Mouse (Mus musculus): ENCODE results near the gene Ghr. TPM values are rescaled to one million over a fixed set of nuclear protein-coding genes. Genes with fewer than 3 reads are reported as not detected.
A peak's percentile ranks its signal among the peaks of the same experiment; 100 is the strongest.

Gene Ghr
- polyA plus RNA-seq, 1 experiment from 2014 or later, result 29.1 TPM

- WGBS, result 69% methylated on average over 4 of the region's 4 CpGs
- H3K4me2 ChIP-seq (ENCODE audit: low read depth, low read length), result no peak overlapping the region
- ATAC-seq (replicated peaks; ENCODE audit: insufficient number of reproducible peaks, low FRiP score, low TSS enrichment, low read depth) (no peak), DNase-seq (ENCODE audit: low spot score) (no peak)
- no peaks in the 10 kb centered on the region for H3K9me3 ChIP-seq (replicated peaks; ENCODE audit: control insufficient read depth, low read length)
- no peak overlapping the region for H3K27ac ChIP-seq (replicated peaks; ENCODE audit: low read depth, low read length)
- no peaks in the 10 kb centered on the region for H3K36me3 ChIP-seq (replicated peaks; ENCODE audit: control insufficient read depth, insufficient read depth, low read depth, low read length)
- no peak overlapping the region for H3K4me3 ChIP-seq (ENCODE audit: low read depth, low read length)
- H3K9ac ChIP-seq (replicated peaks; ENCODE audit: low read length), result no peak overlapping the region
- H3K27me3 ChIP-seq (ENCODE audit: control insufficient read depth, insufficient read depth, low read length), result no peaks in the 10 kb centered on the region
- H3K4me1 ChIP-seq (ENCODE audit: control insufficient read depth, insufficient read depth, low read length), result no peaks in the 10 kb centered on the region
Measured at GRCm38 (mm10) chr15:3564570-3564969, 18.7 kb downstream of the Ghr start.

- Histone ChIP-seq H3K27ac (replicated peaks; ENCODE audit: low read depth, low read length) (no peak overlapping the region), H3K4me2 (ENCODE audit: low read depth, low read length) (no peak overlapping the region), H3K36me3 (replicated peaks; ENCODE audit: control insufficient read depth, insufficient read depth, low read depth, low read length) (no peaks in the 10 kb centered on the region), H3K9ac (replicated peaks; ENCODE audit: low read length) (no peak overlapping the region), H3K9me3 (replicated peaks; ENCODE audit: control insufficient read depth, low read length) (no peaks in the 10 kb centered on the region), H3K4me1 (ENCODE audit: control insufficient read depth, insufficient read depth, low read length) (no peaks in the 10 kb centered on the region), H3K4me3 (ENCODE audit: low read depth, low read length) (no peak overlapping the region), H3K27me3 (ENCODE audit: control insufficient read depth, insufficient read depth, low read length) (no peaks in the 10 kb centered on the region)
- DNase-seq (ENCODE audit: low spot score) (no peak), ATAC-seq (replicated peaks; ENCODE audit: insufficient number of reproducible peaks, low FRiP score, low TSS enrichment, low read depth) (no peak)
- 63% methylated on average over 7 of the region's 7 CpGs for WGBS
Measured at GRCm38 (mm10) chr15:3563929-3564516, 19.3 kb downstream of the Ghr start.

- no peak for ATAC-seq (replicated peaks; ENCODE audit: insufficient number of reproducible peaks, low FRiP score, low TSS enrichment, low read depth)
- H3K27ac ChIP-seq (replicated peaks; ENCODE audit: low read depth, low read length), result no peak overlapping the region
- no peaks in the 10 kb centered on the region for H3K4me1 ChIP-seq (ENCODE audit: control insufficient read depth, insufficient read depth, low read length)
- H3K27me3 ChIP-seq (ENCODE audit: control insufficient read depth, insufficient read depth, low read length), result no peaks in the 10 kb centered on the region
- H3K36me3 ChIP-seq (replicated peaks; ENCODE audit: control insufficient read depth, insufficient read depth, low read depth, low read length), result no peaks in the 10 kb centered on the region
- DNase-seq (ENCODE audit: low spot score), result no peak
- H3K9ac ChIP-seq (replicated peaks; ENCODE audit: low read length), result no peak overlapping the region
- WGBS, result 69% methylated on average over 1 of the region's 1 CpGs
- H3K4me3 ChIP-seq (ENCODE audit: low read depth, low read length), result no peak overlapping the region
- no peak overlapping the region for H3K4me2 ChIP-seq (ENCODE audit: low read depth, low read length)
- H3K9me3 ChIP-seq (replicated peaks; ENCODE audit: control insufficient read depth, low read length), result no peaks in the 10 kb centered on the region
Measured at GRCm38 (mm10) chr15:3563473-3563872, 19.8 kb downstream of the Ghr start.

- Histone ChIP-seq H3K9me3 (replicated peaks; ENCODE audit: control insufficient read depth, low read length) (no peaks in the 10 kb centered on the region), H3K9ac (replicated peaks; ENCODE audit: low read length) (no peak overlapping the region), H3K4me2 (ENCODE audit: low read depth, low read length) (no peak overlapping the region), H3K36me3 (replicated peaks; ENCODE audit: control insufficient read depth, insufficient read depth, low read depth, low read length) (no peaks in the 10 kb centered on the region), H3K4me3 (ENCODE audit: low read depth, low read length) (no peak overlapping the region), H3K27me3 (ENCODE audit: control insufficient read depth, insufficient read depth, low read length) (no peaks in the 10 kb centered on the region), H3K4me1 (ENCODE audit: control insufficient read depth, insufficient read depth, low read length) (no peaks in the 10 kb centered on the region), H3K27ac (replicated peaks; ENCODE audit: low read depth, low read length) (no peak overlapping the region)
- 84% methylated on average over 3 of the region's 3 CpGs for WGBS
- no peak for ATAC-seq (replicated peaks; ENCODE audit: insufficient number of reproducible peaks, low FRiP score, low TSS enrichment, low read depth)
- DNase-seq (ENCODE audit: low spot score), result no peak
Measured at GRCm38 (mm10) chr15:3558524-3558923, 24.8 kb downstream of the Ghr start.

- H3K9ac ChIP-seq (replicated peaks; ENCODE audit: low read length), result no peak overlapping the region
- no peak overlapping the region for H3K27ac ChIP-seq (replicated peaks; ENCODE audit: low read depth, low read length)
- H3K4me1 ChIP-seq (ENCODE audit: control insufficient read depth, insufficient read depth, low read length), result no peaks in the 10 kb centered on the region
- DNase-seq (ENCODE audit: low spot score), result peak; percentile 15
- H3K4me2 ChIP-seq (ENCODE audit: low read depth, low read length), result no peak overlapping the region
- WGBS, result 66% methylated on average over 2 of the region's 2 CpGs
- no peak overlapping the region for H3K4me3 ChIP-seq (ENCODE audit: low read depth, low read length)
- no peaks in the 10 kb centered on the region for H3K36me3 ChIP-seq (replicated peaks; ENCODE audit: control insufficient read depth, insufficient read depth, low read depth, low read length)
- ATAC-seq (replicated peaks; ENCODE audit: insufficient number of reproducible peaks, low FRiP score, low TSS enrichment, low read depth), result no peak
- no peaks in the 10 kb centered on the region for H3K9me3 ChIP-seq (replicated peaks; ENCODE audit: control insufficient read depth, low read length)
- no peaks in the 10 kb centered on the region for H3K27me3 ChIP-seq (ENCODE audit: control insufficient read depth, insufficient read depth, low read length)
Measured at GRCm38 (mm10) chr15:3544289-3544688, 39.0 kb downstream of the Ghr start.

- no peaks in the 10 kb centered on the region for H3K9me3 ChIP-seq (replicated peaks; ENCODE audit: control insufficient read depth, low read length)
- H3K9ac ChIP-seq (replicated peaks; ENCODE audit: low read length), result no peak overlapping the region
- H3K36me3 ChIP-seq (replicated peaks; ENCODE audit: control insufficient read depth, insufficient read depth, low read depth, low read length), result no peaks in the 10 kb centered on the region
- H3K27me3 ChIP-seq (ENCODE audit: control insufficient read depth, insufficient read depth, low read length), result no peaks in the 10 kb centered on the region
- 67% methylated on average over 3 of the region's 3 CpGs for WGBS
- no peak overlapping the region for H3K4me2 ChIP-seq (ENCODE audit: low read depth, low read length)
- no peak overlapping the region for H3K27ac ChIP-seq (replicated peaks; ENCODE audit: low read depth, low read length)
- H3K4me3 ChIP-seq (ENCODE audit: low read depth, low read length), result no peak overlapping the region
- ATAC-seq (replicated peaks; ENCODE audit: insufficient number of reproducible peaks, low FRiP score, low TSS enrichment, low read depth) (no peak), DNase-seq (ENCODE audit: low spot score) (no peak)
- H3K4me1 ChIP-seq (ENCODE audit: control insufficient read depth, insufficient read depth, low read length), result no peaks in the 10 kb centered on the region
Measured at GRCm38 (mm10) chr15:3536309-3536900, 46.9 kb downstream of the Ghr start.

- no peaks in the 10 kb centered on the region for H3K4me1 ChIP-seq (ENCODE audit: control insufficient read depth, insufficient read depth, low read length)
- no peak overlapping the region for H3K27ac ChIP-seq (replicated peaks; ENCODE audit: low read depth, low read length)
- H3K9ac ChIP-seq (replicated peaks; ENCODE audit: low read length), result no peak overlapping the region
- no peak for ATAC-seq (replicated peaks; ENCODE audit: insufficient number of reproducible peaks, low FRiP score, low TSS enrichment, low read depth)
- no peaks in the 10 kb centered on the region for H3K36me3 ChIP-seq (replicated peaks; ENCODE audit: control insufficient read depth, insufficient read depth, low read depth, low read length)
- no peaks in the 10 kb centered on the region for H3K27me3 ChIP-seq (ENCODE audit: control insufficient read depth, insufficient read depth, low read length)
- DNase-seq (ENCODE audit: low spot score), result no peak
- 77% methylated on average over 1 of the region's 1 CpGs for WGBS
- H3K4me3 ChIP-seq (ENCODE audit: low read depth, low read length), result no peak overlapping the region
- H3K9me3 ChIP-seq (replicated peaks; ENCODE audit: control insufficient read depth, low read length), result no peaks in the 10 kb centered on the region
- no peak overlapping the region for H3K4me2 ChIP-seq (ENCODE audit: low read depth, low read length)
Measured at GRCm38 (mm10) chr15:3514027-3514426, 69.3 kb downstream of the Ghr start.

GRCm38 (mm10) chr15:3512380-3512779 is 70.9 kb downstream of the Ghr start:
- WGBS, result 83% methylated on average over 1 of the region's 1 CpGs
- no peak for ATAC-seq (replicated peaks; ENCODE audit: insufficient number of reproducible peaks, low FRiP score, low TSS enrichment, low read depth)
- H3K9me3 ChIP-seq (replicated peaks; ENCODE audit: control insufficient read depth, low read length), result no peaks in the 10 kb centered on the region

More at GRCm38 (mm10) chr15:3512380-3512779, 70.9 kb downstream of the Ghr start:
- no peak overlapping the region for H3K4me3 ChIP-seq (ENCODE audit: low read depth, low read length)
- H3K4me2 ChIP-seq (ENCODE audit: low read depth, low read length), result no peak overlapping the region
- no peaks in the 10 kb centered on the region for H3K4me1 ChIP-seq (ENCODE audit: control insufficient read depth, insufficient read depth, low read length)
- H3K27me3 ChIP-seq (ENCODE audit: control insufficient read depth, insufficient read depth, low read length), result no peaks in the 10 kb centered on the region
- H3K36me3 ChIP-seq (replicated peaks; ENCODE audit: control insufficient read depth, insufficient read depth, low read depth, low read length), result no peaks in the 10 kb centered on the region
- no peak overlapping the region for H3K27ac ChIP-seq (replicated peaks; ENCODE audit: low read depth, low read length)
- H3K9ac ChIP-seq (replicated peaks; ENCODE audit: low read length), result no peak overlapping the region
- no peak for DNase-seq (ENCODE audit: low spot score)

Data from embryonic facial prominence, embryonic 11.5 days (tissue).